Mouse (Mus musculus): ENCODE measurements around the gene Clybl. TPM values are rescaled to one million over a fixed set of nuclear protein-coding genes. Genes with fewer than 3 reads are reported as not detected.

Clybl gene
- polyA plus RNA-seq, 1 experiment from 2014 or later, result 17.2 TPM

GRCm38 (mm10) chr14:122359136-122359905 is 177.8 kb downstream of the Clybl start:
- no peak overlapping the region for H3K9ac ChIP-seq (replicated peaks; ENCODE audit: low read length)
- WGBS, result 73% methylated on average over 23 of the region's 23 CpGs
- no peak overlapping the region for H3K4me3 ChIP-seq (replicated peaks; ENCODE audit: low read depth, low read length)
- no peak overlapping the region for H3K4me2 ChIP-seq (ENCODE audit: low read length)
- ATAC-seq (ENCODE audit: low FRiP score, low TSS enrichment), result no peak; the same call in 1 of the 2 replicates
- no peaks in the 10 kb centered on the region for H3K9me3 ChIP-seq (ENCODE audit: control insufficient read depth, low read length)
- no peaks in the 10 kb centered on the region for H3K4me1 ChIP-seq (ENCODE audit: control insufficient read depth, insufficient read depth, low read length)
- DNase-seq, result peak; percentile 24
- H3K27ac ChIP-seq (replicated peaks; ENCODE audit: low read depth, low read length), result no peak overlapping the region
- H3K27me3 ChIP-seq (ENCODE audit: control insufficient read depth, insufficient read depth, low read length), result peaks cover 4% of the 10 kb centered on the region; the same call in 1 of the 2 replicates
- H3K36me3 ChIP-seq (ENCODE audit: control insufficient read depth, insufficient read depth, low read length), result no peaks in the 10 kb centered on the region

- 82% methylated on average over 9 of the region's 9 CpGs for WGBS
- DNase-seq (no peak), ATAC-seq (ENCODE audit: low FRiP score, low TSS enrichment) (no peak)
- no peak overlapping the region for H3K4me3 ChIP-seq (replicated peaks; ENCODE audit: low read depth, low read length)
- H3K4me2 ChIP-seq (ENCODE audit: low read length), result no peak overlapping the region
- no peak overlapping the region for H3K27ac ChIP-seq (replicated peaks; ENCODE audit: low read depth, low read length)
- no peaks in the 10 kb centered on the region for H3K9me3 ChIP-seq (ENCODE audit: control insufficient read depth, low read length)
- H3K27me3 ChIP-seq (ENCODE audit: control insufficient read depth, insufficient read depth, low read length), result peaks cover 4% of the 10 kb centered on the region; the same call in 1 of the 2 replicates
- H3K4me1 ChIP-seq (ENCODE audit: control insufficient read depth, insufficient read depth, low read length), result no peaks in the 10 kb centered on the region
- H3K36me3 ChIP-seq (ENCODE audit: control insufficient read depth, insufficient read depth, low read length), result no peaks in the 10 kb centered on the region
- H3K9ac ChIP-seq (replicated peaks; ENCODE audit: low read length), result no peak overlapping the region
Observed at GRCm38 (mm10) chr14:122361807-122362206, 180.3 kb downstream of the Clybl start.

DNA sequence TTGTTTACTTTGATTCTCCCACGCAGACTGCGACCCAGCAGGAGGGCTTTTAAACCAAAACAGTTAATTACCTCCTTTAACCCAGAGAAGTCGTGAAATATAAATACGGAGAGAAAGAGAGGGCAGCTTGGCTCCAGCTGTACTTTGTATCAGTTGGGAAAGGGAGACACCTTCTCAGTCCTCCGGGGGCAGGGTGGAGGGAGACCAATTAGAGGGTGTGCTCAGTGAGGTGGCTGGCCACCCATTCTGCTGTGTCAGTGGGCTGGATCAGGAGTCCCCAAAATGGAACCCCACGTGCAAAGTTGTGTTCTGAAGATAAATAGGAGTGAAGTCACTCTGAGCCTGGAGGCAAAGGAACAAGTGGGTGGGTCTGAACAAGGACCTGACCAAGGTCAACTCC is 181.7 kb downstream of the Clybl start:
- H3K4me3 ChIP-seq (replicated peaks; ENCODE audit: low read depth, low read length), result no peak overlapping the region
- no peaks in the 10 kb centered on the region for H3K4me1 ChIP-seq (ENCODE audit: control insufficient read depth, insufficient read depth, low read length)
- no peak overlapping the region for H3K4me2 ChIP-seq (ENCODE audit: low read length)
- DNase-seq (no peak), ATAC-seq (ENCODE audit: low FRiP score, low TSS enrichment) (no peak)
- no peak overlapping the region for H3K27ac ChIP-seq (replicated peaks; ENCODE audit: low read depth, low read length)
- H3K27me3 ChIP-seq (ENCODE audit: control insufficient read depth, insufficient read depth, low read length), result peaks cover 15% of the 10 kb centered on the region
- no peak overlapping the region for H3K9ac ChIP-seq (replicated peaks; ENCODE audit: low read length)
- 46% methylated on average over 6 of the region's 6 CpGs for WGBS
- no peaks in the 10 kb centered on the region for H3K9me3 ChIP-seq (ENCODE audit: control insufficient read depth, low read length)
- H3K36me3 ChIP-seq (ENCODE audit: control insufficient read depth, insufficient read depth, low read length), result no peaks in the 10 kb centered on the region

- WGBS, result 90% methylated on average over 3 of the region's 3 CpGs
- H3K4me1 ChIP-seq (ENCODE audit: control insufficient read depth, insufficient read depth, low read length), result no peaks in the 10 kb centered on the region
- no peak for DNase-seq
- peaks cover 23% of the 10 kb centered on the region for H3K27me3 ChIP-seq (ENCODE audit: control insufficient read depth, insufficient read depth, low read length)
- no peak overlapping the region for H3K4me3 ChIP-seq (replicated peaks; ENCODE audit: low read depth, low read length)
- no peak overlapping the region for H3K4me2 ChIP-seq (ENCODE audit: low read length)
- ATAC-seq (ENCODE audit: low FRiP score, low TSS enrichment), result no peak
- no peaks in the 10 kb centered on the region for H3K9me3 ChIP-seq (ENCODE audit: control insufficient read depth, low read length)
- H3K36me3 ChIP-seq (ENCODE audit: control insufficient read depth, insufficient read depth, low read length), result no peaks in the 10 kb centered on the region
- no peak overlapping the region for H3K9ac ChIP-seq (replicated peaks; ENCODE audit: low read length)
- no peak overlapping the region for H3K27ac ChIP-seq (replicated peaks; ENCODE audit: low read depth, low read length)
Observed at GRCm38 (mm10) chr14:122364026-122364425, 182.5 kb downstream of the Clybl start.

- ATAC-seq (ENCODE audit: low FRiP score, low TSS enrichment) (0 out of 2 replicates have a peak, but pooled peaks have one; percentile 37), DNase-seq (no peak)
- Histone ChIP-seq H3K4me2 (ENCODE audit: low read length) (0 out of 2 replicates have a peak overlapping the region, but pooled peaks have one; percentile 9), H3K36me3 (ENCODE audit: control insufficient read depth, insufficient read depth, low read length) (no peaks in the 10 kb centered on the region), H3K9me3 (ENCODE audit: control insufficient read depth, low read length) (no peaks in the 10 kb centered on the region), H3K9ac (replicated peaks; ENCODE audit: low read length) (no peak overlapping the region), H3K4me3 (replicated peaks; ENCODE audit: low read depth, low read length) (no peak overlapping the region), H3K27me3 (ENCODE audit: control insufficient read depth, insufficient read depth, low read length) (peaks cover 51% of the 10 kb centered on the region), H3K27ac (replicated peaks; ENCODE audit: low read depth, low read length) (no peak overlapping the region), H3K4me1 (ENCODE audit: control insufficient read depth, insufficient read depth, low read length) (no peaks in the 10 kb centered on the region)
- WGBS, result 64% methylated on average over 28 of the region's 28 CpGs
Observed at GRCm38 (mm10) chr14:122367252-122367868, 185.9 kb downstream of the Clybl start.

- Histone ChIP-seq H3K27me3 (ENCODE audit: control insufficient read depth, insufficient read depth, low read length) (peaks cover 56% of the 10 kb centered on the region), H3K27ac (replicated peaks; ENCODE audit: low read depth, low read length) (no peak overlapping the region), H3K4me3 (replicated peaks; ENCODE audit: low read depth, low read length) (no peak overlapping the region), H3K4me1 (ENCODE audit: control insufficient read depth, insufficient read depth, low read length) (no peaks in the 10 kb centered on the region), H3K36me3 (ENCODE audit: control insufficient read depth, insufficient read depth, low read length) (no peaks in the 10 kb centered on the region), H3K9me3 (ENCODE audit: control insufficient read depth, low read length) (no peaks in the 10 kb centered on the region), H3K4me2 (ENCODE audit: low read length) (no peak overlapping the region), H3K9ac (replicated peaks; ENCODE audit: low read length) (no peak overlapping the region)
- DNase-seq (no peak), ATAC-seq (ENCODE audit: low FRiP score, low TSS enrichment) (no peak)
- WGBS, result 85% methylated on average over 3 of the region's 3 CpGs
Observed at GRCm38 (mm10) chr14:122367882-122368418, 186.4 kb downstream of the Clybl start.

- ATAC-seq (ENCODE audit: low FRiP score, low TSS enrichment) (no peak), DNase-seq (no peak)
- H3K4me3 ChIP-seq (replicated peaks; ENCODE audit: low read depth, low read length), result no peak overlapping the region
- WGBS, result 89% methylated on average over 8 of the region's 8 CpGs
- H3K27ac ChIP-seq (replicated peaks; ENCODE audit: low read depth, low read length), result no peak overlapping the region
- H3K27me3 ChIP-seq (ENCODE audit: control insufficient read depth, insufficient read depth, low read length), result peaks cover 60% of the 10 kb centered on the region
- H3K4me1 ChIP-seq (ENCODE audit: control insufficient read depth, insufficient read depth, low read length), result no peaks in the 10 kb centered on the region
- no peaks in the 10 kb centered on the region for H3K36me3 ChIP-seq (ENCODE audit: control insufficient read depth, insufficient read depth, low read length)
- no peak overlapping the region for H3K4me2 ChIP-seq (ENCODE audit: low read length)
- H3K9me3 ChIP-seq (ENCODE audit: control insufficient read depth, low read length), result no peaks in the 10 kb centered on the region
- no peak overlapping the region for H3K9ac ChIP-seq (replicated peaks; ENCODE audit: low read length)
Observed at GRCm38 (mm10) chr14:122368501-122368900, 187.0 kb downstream of the Clybl start.

DNA sequence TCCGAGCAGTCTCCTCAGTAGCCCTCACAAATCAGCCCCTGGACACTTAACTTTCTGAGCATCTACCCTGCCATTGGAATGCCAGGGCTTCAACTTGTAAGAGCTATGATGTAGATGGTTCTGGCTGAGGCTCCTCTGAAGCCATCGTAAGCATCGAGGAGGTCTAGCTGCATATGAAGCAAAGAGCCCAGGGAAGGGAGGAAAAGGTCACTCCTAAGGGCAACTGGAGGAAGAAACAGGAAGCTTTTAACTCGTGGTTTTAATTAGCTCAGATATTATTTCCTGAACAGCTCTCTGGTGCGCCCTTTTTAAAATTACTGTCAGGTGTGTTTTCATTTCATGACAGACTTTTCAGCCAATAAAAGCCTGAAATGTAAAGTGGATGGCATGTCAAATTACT is 190.5 kb downstream of the Clybl start:
- no peaks in the 10 kb centered on the region for H3K36me3 ChIP-seq (ENCODE audit: control insufficient read depth, insufficient read depth, low read length)
- ATAC-seq (ENCODE audit: low FRiP score, low TSS enrichment) (no peak), DNase-seq (no peak)
- 67% methylated on average over 5 of the region's 5 CpGs for WGBS
- no peak overlapping the region for H3K4me3 ChIP-seq (replicated peaks; ENCODE audit: low read depth, low read length)
- H3K9me3 ChIP-seq (ENCODE audit: control insufficient read depth, low read length), result no peaks in the 10 kb centered on the region
- no peak overlapping the region for H3K27ac ChIP-seq (replicated peaks; ENCODE audit: low read depth, low read length)
- no peak overlapping the region for H3K4me2 ChIP-seq (ENCODE audit: low read length)
- no peak overlapping the region for H3K9ac ChIP-seq (replicated peaks; ENCODE audit: low read length)
- H3K4me1 ChIP-seq (ENCODE audit: control insufficient read depth, insufficient read depth, low read length), result no peaks in the 10 kb centered on the region
- peaks cover 79% of the 10 kb centered on the region for H3K27me3 ChIP-seq (ENCODE audit: control insufficient read depth, insufficient read depth, low read length)

Measured in midbrain, embryonic 14.5 days (tissue).